Mouse (Mus musculus) liver, postnatal 0 days (tissue): Measurements from ENCODE around the gene Cdk14.

Experiments
- CTCF ChIP-seq: sonication (generic); IDR thresholded peaks from 2 replicates; pipeline ENCODE4 v1.5.1; 2016; ENCODE audit warnings: antibody characterized with exemption, low read depth
- EP300 ChIP-seq: IDR thresholded peaks from 2 replicates; pipeline ENCODE4 v1.6.1; 2016; ENCODE audit warnings: antibody characterized with exemption, low read depth, mild to moderate bottlenecking

GRCm38 (mm10) chr5:5359370-5359769 lies 60.7 kb downstream of the Cdk14 start:
- TF ChIP-seq CTCF = peak; percentile 43
- TF ChIP-seq EP300 = no peak
